In the genomic region with DNA sequence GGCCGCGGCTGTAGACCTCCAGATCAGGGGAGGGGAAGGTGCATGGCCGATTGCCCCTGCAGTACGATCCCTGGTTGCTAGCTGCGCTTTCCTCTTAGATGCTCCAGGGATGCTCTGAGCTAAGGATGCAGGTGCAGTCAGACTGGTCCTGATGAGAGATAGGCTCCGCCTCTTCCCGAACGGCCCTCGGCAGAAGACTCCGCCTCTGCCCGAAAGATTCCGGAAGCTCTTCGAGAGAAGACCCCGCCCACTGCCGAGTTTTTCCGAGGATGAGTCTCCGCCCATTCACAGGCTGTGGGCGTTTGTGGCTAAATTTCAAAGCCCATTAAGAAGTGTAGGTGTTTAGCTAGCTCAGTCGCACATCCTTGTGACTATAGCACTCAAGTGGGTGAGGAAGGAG, we compare ENCODE assay signal across 8 mouse cellular contexts. TPM values are rescaled to one million over a fixed set of nuclear protein-coding genes. Genes with fewer than 3 reads are reported as not detected.
DNase-seq lines count a peak whose midpoint lies in the region; ATAC-seq and TF ChIP-seq lines count a peak whose summit lies in the region.
"Not testable (repeated sequence)": the region's sequence is repeated elsewhere in the genome, so short reads cannot be mapped to it uniquely, and the experiment has no call there.

No protein-coding gene starts in this region.

- TF ChIP-seq POLR2A in heart, adult 2 months (IDR thresholded peaks at IDR 0.05; ENCODE audit: insufficient read depth, low read depth, low read length), result not testable (repeated sequence)

- H3K9ac ChIP-seq in embryonic facial prominence, embryonic 13.5 days; heart, adult 2 months (ENCODE audit: low read depth, low read length): not testable (repeated sequence)

- ATAC-seq in embryonic facial prominence, embryonic 13.5 days (ENCODE audit: insufficient number of reproducible peaks, insufficient read depth, low FRiP score, low TSS enrichment, low read depth), result peak; percentile 65

- under 1% methylated on average over 19 of the region's 19 CpGs for WGBS in embryonic facial prominence, embryonic 13.5 days
- WGBS in heart, adult 2 months, result 3% methylated on average over 19 of the region's 19 CpGs
- WGBS in midbrain, embryonic 10.5 days, result under 1% methylated on average over 19 of the region's 19 CpGs

- H3K4me3 ChIP-seq in embryonic facial prominence, embryonic 13.5 days, result 0 out of 2 replicates have a peak overlapping the region, but pooled peaks have one; percentile 11
- H3K4me3 ChIP-seq in heart, adult 2 months, result not testable (repeated sequence)
- peak overlapping the region; percentile 65 for H3K4me3 ChIP-seq in midbrain, embryonic 10.5 days

- peak; percentile 85 to 88 for DNase-seq in adrenal gland, postnatal 36 days
- peak; percentile 90 to 92 for DNase-seq in heart, adult 2 months
- DNase-seq in kidney, adult 18-20 months, result peak; percentile 92
- peak; percentile 91 for DNase-seq in left cerebral cortex, postnatal 4 days
- DNase-seq in midbrain, embryonic 10.5 days (ENCODE audit: low spot score), result peak; percentile 78
- peak; percentile 95 for DNase-seq in right cerebral cortex, postnatal 25 days
- DNase-seq in urinary bladder, postnatal 36 days (ENCODE audit: low spot score in 2 of 2), result peak; percentile 75 to 87

- H3K79me2 ChIP-seq in heart, adult 2 months (replicated peaks; ENCODE audit: control insufficient read depth, insufficient read depth, low read length), result not testable (repeated sequence)

- H3K4me1 ChIP-seq in embryonic facial prominence, embryonic 13.5 days; heart, adult 2 months (ENCODE audit: control insufficient read depth, insufficient read depth, low read length); midbrain, embryonic 10.5 days: not testable (repeated sequence)

- peak overlapping the region; percentile 47 for H3K4me2 ChIP-seq in embryonic facial prominence, embryonic 13.5 days

- not testable (repeated sequence) for TF ChIP-seq CTCF in heart, adult 2 months (IDR thresholded peaks at IDR 0.05)

- H3K27me3 ChIP-seq in embryonic facial prominence, embryonic 13.5 days; heart, adult 2 months (ENCODE audit: control insufficient read depth, insufficient read depth, low read length); midbrain, embryonic 10.5 days (ENCODE audit: low read depth, poor library complexity, severe bottlenecking): not testable (repeated sequence)

- not testable (repeated sequence) for TF ChIP-seq EP300 in heart, adult 2 months (IDR thresholded peaks at IDR 0.05; ENCODE audit: insufficient read depth, low read depth, low read length)

- intact Hi-C loops in heart, adult 2 months (cut with DNase I); left cerebral cortex, postnatal 4 days (cut with DNase I): not testable (repeated sequence)

- not testable (repeated sequence) for H3K9me3 ChIP-seq in embryonic facial prominence, embryonic 13.5 days; midbrain, embryonic 10.5 days (replicated peaks)

- H3K27ac ChIP-seq in embryonic facial prominence, embryonic 13.5 days; heart, adult 2 months: not testable (repeated sequence)
- H3K27ac ChIP-seq in midbrain, embryonic 10.5 days (replicated peaks), result peak overlapping the region; percentile 75; the same call in 1 of the 2 replicates

- not testable (repeated sequence) for H3K36me3 ChIP-seq in embryonic facial prominence, embryonic 13.5 days; heart, adult 2 months (ENCODE audit: control insufficient read depth, insufficient read depth, low read length); midbrain, embryonic 10.5 days

RNA-seq across cellular contexts. Expression of a gene that starts 2.6 kb away (rescaled TPM):
- 1 to 10 TPM; 6.0 to 9.4 TPM for total RNA-seq in adrenal gland, postnatal 36 days (2021)
- 16.9 and 19.7 TPM in 2 replicates for polyA plus RNA-seq in embryonic facial prominence, embryonic 13.5 days (2015; fragmentation: Nextera tagmentation; extraction: Ambion mirVana)
- total RNA-seq in heart, adult 2 months (2021), result 1 to 10 TPM; 6.6 to 7.9 TPM
- polyA plus RNA-seq in heart, adult 2 months (2012; rRNA removed), result 10.2 and 18.2 TPM in 2 replicates
- total RNA-seq in left cerebral cortex, postnatal 4 days (2021), result 100 to 1,000 TPM; 238 to 268 TPM
- polyA plus RNA-seq in midbrain, embryonic 10.5 days (2016; fragmentation: Nextera tagmentation; extraction: Ambion mirVana), result 129 and 187 TPM in 2 replicates

RNA-seq across cellular contexts. Expression of a gene that starts 55.8 kb away (rescaled TPM):
- total RNA-seq in adrenal gland, postnatal 36 days (2021), result 10 to 100 TPM; 49.9 to 58.4 TPM
- polyA plus RNA-seq in embryonic facial prominence, embryonic 13.5 days (2015; fragmentation: Nextera tagmentation; extraction: Ambion mirVana), result 51.4 and 54.4 TPM in 2 replicates
- total RNA-seq in heart, adult 2 months (2021), result 10 to 100 TPM; 57.0 to 66.6 TPM
- 98.3 and 112 TPM in 2 replicates for polyA plus RNA-seq in heart, adult 2 months (2012; rRNA removed)
- 10 to 100 TPM; 45.0 to 46.9 TPM for total RNA-seq in left cerebral cortex, postnatal 4 days (2021)
- 38.9 and 43.8 TPM in 2 replicates for polyA plus RNA-seq in midbrain, embryonic 10.5 days (2016; fragmentation: Nextera tagmentation; extraction: Ambion mirVana)

Comparison
In these comparisons a context has a peak if more than half of its experiments do, and no peak if none do; other contexts are left out.
1. RNA of a gene that starts 2.6 kb away (total RNA-seq): 238 to 268 TPM in left cerebral cortex, postnatal 4 days; 6.0 to 9.4 TPM in adrenal gland, postnatal 36 days and 6.6 to 7.9 TPM in heart, adult 2 months; every median in the first group is over 10 times any median in the second.
2. Peak in every context shown above with its lines, with median percentiles within 50 percentile points of each other: DNase-seq.